Comparison of ENCODE assay signal across 30 mouse cellular contexts in genomic region chr5:67063596-67063995, GRCm38 (mm10). TPM values are rescaled to one million over a fixed set of nuclear protein-coding genes. Genes with fewer than 3 reads are reported as not detected.
"Had no signal": no experiment of that assay in that cellular context is flagged by ENCODE, and none has a peak within 500 bp of the region (broad histone marks: within the 10 kb centered on the region; RNA-seq: fewer than 3 reads in every experiment).

No protein-coding gene starts in this region.

- H3K9ac ChIP-seq: kidney, embryonic 15.5 days; limb, embryonic 12.5 days; limb, embryonic 15.5 days; liver, embryonic 14.5 days; liver, postnatal 0 days; lung, embryonic 14.5 days; midbrain, embryonic 15.5 days; neural tube, embryonic 12.5 days; neural tube, embryonic 15.5 days; stomach, embryonic 15.5 days had no signal

- H3K27ac ChIP-seq: kidney, embryonic 15.5 days; left cerebral cortex, adult 2 months; limb, embryonic 12.5 days; limb, embryonic 15.5 days; liver, embryonic 14.5 days; macrophage; midbrain, embryonic 10.5 days; midbrain, embryonic 15.5 days; neural tube, embryonic 12.5 days; neural tube, embryonic 15.5 days; stomach, embryonic 15.5 days had no signal

- H3K9me3 ChIP-seq: kidney, embryonic 15.5 days; limb, embryonic 12.5 days; limb, embryonic 15.5 days; midbrain, embryonic 10.5 days; midbrain, embryonic 15.5 days; neural tube, embryonic 12.5 days; neural tube, embryonic 15.5 days; stomach, embryonic 15.5 days had no signal

- H3K4me3 ChIP-seq: kidney, embryonic 15.5 days; left cerebral cortex, adult 2 months; limb, embryonic 12.5 days; limb, embryonic 15.5 days; megakaryocyte, embryonic 14.5 days; midbrain, embryonic 10.5 days; midbrain, embryonic 15.5 days; neural tube, embryonic 12.5 days; neural tube, embryonic 15.5 days; stomach, embryonic 15.5 days had no signal

- ATAC-seq: liver, postnatal 0 days; lung, postnatal 0 days; midbrain, embryonic 15.5 days had no signal

- H3K27me3 ChIP-seq: kidney, embryonic 15.5 days; limb, embryonic 15.5 days; megakaryocyte, embryonic 14.5 days; midbrain, embryonic 15.5 days; neural tube, embryonic 12.5 days; stomach, embryonic 15.5 days had no signal

- H3K4me1 ChIP-seq: kidney, embryonic 15.5 days; limb, embryonic 12.5 days; limb, embryonic 15.5 days; megakaryocyte, embryonic 14.5 days; midbrain, embryonic 15.5 days; neural tube, embryonic 12.5 days; neural tube, embryonic 15.5 days; stomach, embryonic 15.5 days had no signal

- H3K4me2 ChIP-seq: kidney, embryonic 15.5 days; limb, embryonic 12.5 days; limb, embryonic 15.5 days; liver, embryonic 11.5 days; lung, embryonic 14.5 days; midbrain, embryonic 15.5 days; neural tube, embryonic 12.5 days; neural tube, embryonic 15.5 days; stomach, embryonic 15.5 days had no signal

- H3K36me3 ChIP-seq: kidney, embryonic 15.5 days; limb, embryonic 12.5 days; limb, embryonic 15.5 days; midbrain, embryonic 10.5 days; midbrain, embryonic 15.5 days; neural tube, embryonic 12.5 days; neural tube, embryonic 15.5 days; stomach, embryonic 15.5 days had no signal

- DNase-seq: kidney, adult 11 months; kidney, adult 8-10 months; kidney, postnatal 10 days; kidney, postnatal 36 days; layer of hippocampus, postnatal 36 days; liver, postnatal 0 days; lung, embryonic 14.5 days; right cerebral cortex, adult 18-20 months; right cerebral cortex, postnatal 25 days; spleen, adult 18-20 months; thymus, adult 2 months; thymus, postnatal 14 days had no signal

RNA-seq across cellular contexts. Expression of gene Phox2b, which starts 35.5 kb away (rescaled TPM):
- total RNA-seq: layer of hippocampus, adult 8-10 months; layer of hippocampus, postnatal 10 days; layer of hippocampus, postnatal 36 days; left cerebral cortex, adult 2 months; left cerebral cortex, postnatal 10 days; left cerebral cortex, postnatal 36 days had no signal
- polyA plus RNA-seq: liver, postnatal 0 days; macrophage; thymus, adult 2 months had no signal
